Mouse (Mus musculus) cerebellum, adult 2 months (tissue): ENCODE measurements at regions not wholly inside any gene's neighbourhood (a gene's known extent, or its start where the extent isn't known, plus 50 kb on each side); places are given as distances from the start of the nearest gene placed in this dataset.

Experiments used
- CTCF ChIP-seq: fragments of 200-500 bp; IDR thresholded peaks from 2 replicates; pipeline ENCODE4 v1.5.1; 2011; ENCODE audit warnings: low read depth, mild to moderate bottlenecking, control low read depth, low read length, moderate library complexity, borderline replicate concordance; ENCODE audit not compliant: insufficient read depth
- POLR2A ChIP-seq: fragments of 200-500 bp; IDR thresholded peaks from 2 replicates; pipeline ENCODE4 v1.6.1; 2011; ENCODE audit warnings: low read length, control low read depth, borderline replicate concordance; ENCODE audit not compliant: insufficient read depth

- no peak for TF ChIP-seq CTCF
- no peak for TF ChIP-seq POLR2A
Measured at GRCm38 (mm10) chr9:78971731-78972130, 356.4 kb downstream of the Cd109 start.
